In genomic region chr7:101875978-101876377, GRCm38 (mm10) we compare ENCODE assay signal across 18 mouse cellular contexts. TPM values are rescaled to one million over a fixed set of nuclear protein-coding genes. Genes with fewer than 3 reads are reported as not detected.
DNase-seq lines count a peak whose midpoint lies in the region.
"Had no signal": no experiment of that assay in that cellular context is flagged by ENCODE, and none has a peak within 500 bp of the region (broad histone marks: within the 10 kb centered on the region; RNA-seq: fewer than 3 reads in every experiment).

No protein-coding gene starts in this region.

- DNase-seq in adrenal gland, adult (ENCODE audit: inconsistent age in 2 of 2, low spot score in 1 of 2), result peak; percentile 62 to 78
- no peak for DNase-seq in adrenal gland, postnatal 4 days (ENCODE audit: low spot score in 2 of 2)
- DNase-seq in adrenal gland, adult 8-10 months, result peak; percentile 28
- DNase-seq in adrenal gland, adult 18-20 months (ENCODE audit: low spot score in 2 of 2), result no peak
- DNase-seq in ovary, adult 18-20 months (ENCODE audit: low spot score), result peak; percentile 61
- DNase-seq in ovary, postnatal 36 days (ENCODE audit: low spot score), result no peak
- DNase-seq in adrenal gland, postnatal 36 days, result peak; percentile 43 to 44
- DNase-seq: B cell, adult 2 months; cerebellum, adult 11 months; cerebellum, adult 18-20 months; cerebellum, adult 8-10 months; cerebellum, adult 9-11 months; cerebellum, postnatal 14 days; cerebellum, postnatal 36 days; embryo, embryonic 11 days had no signal

RNA-seq across cellular contexts. Expression of gene Folr1, which starts 5.4 kb away (rescaled TPM):
- total RNA-seq in adrenal gland, postnatal 4 days (2021), result 10 to 100 TPM in 1 of 2 experiments, 1 to 10 TPM in 1; 1.9 to 29.1 TPM
- total RNA-seq in adrenal gland, adult 8-10 months (2022), result 1 to 10 TPM in 2 of 4 experiments, not detected in 2; 4.0 to 5.9 TPM
- 1 to 10 TPM in 1 of 2 experiments, not detected in 1; 5.0 TPM for total RNA-seq in adrenal gland, adult 18-20 months (2021)
- 1 to 10 TPM in 1 of 2 experiments, not detected in 1; 4.9 TPM for total RNA-seq in adrenal gland, postnatal 36 days (2021)
- total RNA-seq: common myeloid progenitor, adult 5-6 weeks had no signal

RNA-seq across cellular contexts. Expression of gene Anapc15, which starts 12.5 kb away (rescaled TPM):
- total RNA-seq in adrenal gland, postnatal 4 days (2021), result 10 to 100 TPM; 34.3 to 35.5 TPM
- 10 to 100 TPM; 29.6 to 34.8 (median 30.7) TPM for total RNA-seq in adrenal gland, adult 8-10 months (2022)
- total RNA-seq in adrenal gland, adult 18-20 months (2021), result 10 to 100 TPM; 27.4 to 35.2 TPM
- total RNA-seq in adrenal gland, postnatal 36 days (2021), result 10 to 100 TPM; 27.4 to 33.2 TPM

RNA-seq across cellular contexts. Expression of gene Folr2, which starts 19.0 kb away (rescaled TPM):
- total RNA-seq in adrenal gland, postnatal 4 days (2021), result 1 to 10 TPM; 2.8 to 3.0 TPM
- total RNA-seq in adrenal gland, adult 8-10 months (2022), result 1 to 10 TPM; 1.2 to 4.7 (median 2.8) TPM
- 1 to 10 TPM; 2.3 to 9.5 TPM for total RNA-seq in adrenal gland, adult 18-20 months (2021)
- total RNA-seq in adrenal gland, postnatal 36 days (2021), result 1 to 10 TPM; 2.1 to 7.1 TPM
- total RNA-seq: CH12.LX; common myeloid progenitor, adult 5-6 weeks; G1E had no signal

RNA-seq across cellular contexts. Expression of gene Lamtor1, which starts 29.7 kb away (rescaled TPM):
- 100 to 1,000 TPM; 101 to 116 TPM for total RNA-seq in adrenal gland, postnatal 4 days (2021)
- 100 to 1,000 TPM in 3 of 4 experiments, 10 to 100 TPM in 1; 92.8 to 107 (median 104) TPM for total RNA-seq in adrenal gland, adult 8-10 months (2022)
- 100 to 1,000 TPM in 1 of 2 experiments, 10 to 100 TPM in 1; 95.1 to 109 TPM for total RNA-seq in adrenal gland, adult 18-20 months (2021)
- total RNA-seq in adrenal gland, postnatal 36 days (2021), result 100 to 1,000 TPM in 1 of 2 experiments, 10 to 100 TPM in 1; 99.1 to 110 TPM

RNA-seq across cellular contexts. Expression of gene Tomt, which starts 30.2 kb away (rescaled TPM):
- not detected for total RNA-seq in adrenal gland, postnatal 4 days (2021)
- not detected for total RNA-seq in adrenal gland, adult 8-10 months (2022)
- not detected for total RNA-seq in adrenal gland, adult 18-20 months (2021)
- not detected for total RNA-seq in adrenal gland, postnatal 36 days (2021)

Comparison
In these comparisons a context has a peak if more than half of its experiments do, and no peak if none do; other contexts are left out.
1. DNase-seq: peak in adrenal gland, adult (2 of 2), adrenal gland, adult 8-10 months (single experiment), ovary, adult 18-20 months (single experiment) and adrenal gland, postnatal 36 days (2 of 2); none in adrenal gland, postnatal 4 days (0 of 2), adrenal gland, adult 18-20 months (0 of 2) and ovary, postnatal 36 days (single experiment).